In the genomic region with DNA sequence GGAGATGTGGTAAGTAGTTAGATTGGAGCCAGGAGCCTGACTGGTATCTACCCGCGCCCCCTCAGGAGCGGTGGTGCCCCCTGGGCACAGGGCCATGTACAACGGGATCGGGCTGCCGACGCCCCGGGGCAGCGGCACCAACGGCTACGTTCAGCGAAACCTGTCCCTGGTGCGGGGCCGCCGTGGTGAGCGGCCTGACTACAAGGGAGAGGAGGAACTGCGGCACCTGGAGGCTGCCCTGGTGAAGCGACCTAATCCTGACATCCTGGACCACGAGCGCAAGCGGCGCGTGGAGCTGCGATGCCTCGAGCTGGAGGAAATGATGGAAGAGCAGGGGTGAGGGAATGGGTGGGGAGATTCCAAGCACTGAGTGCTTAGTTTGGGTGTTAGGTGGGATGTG, we compare ENCODE assay signal across 8 mouse cellular contexts. TPM values are rescaled to one million over a fixed set of nuclear protein-coding genes. Genes with fewer than 3 reads are reported as not detected.
DNase-seq lines count a peak whose midpoint lies in the region; ATAC-seq and TF ChIP-seq lines count a peak whose summit lies in the region.

No protein-coding gene starts in this region.

- H3K36me3 ChIP-seq in limb, embryonic 13.5 days: peaks cover 51% of the 10 kb centered on the region
- peaks cover 38% of the 10 kb centered on the region for H3K36me3 ChIP-seq in small intestine, adult 2 months (ENCODE audit: control insufficient read depth, insufficient read depth, low read length)

- H3K27me3 ChIP-seq in limb, embryonic 13.5 days: no peaks in the 10 kb centered on the region
- H3K27me3 ChIP-seq in small intestine, adult 2 months (ENCODE audit: control insufficient read depth, insufficient read depth, low read length): no peaks in the 10 kb centered on the region

- intact Hi-C loops in heart, postnatal 14 days (cut with DNase I): loop anchor here (2.0 to 5.0 kb wide), 2 partner anchors 14 to 35 kb away; a partner anchor contains a TSS

- peaks cover 32% of the 10 kb centered on the region for H3K4me1 ChIP-seq in limb, embryonic 13.5 days
- H3K4me1 ChIP-seq in small intestine, adult 2 months (ENCODE audit: control insufficient read depth, insufficient read depth, insufficient read length, low read length): peaks cover 4% of the 10 kb centered on the region

- ATAC-seq in limb, embryonic 13.5 days (ENCODE audit: low FRiP score, low read depth): no peak

- WGBS in limb, embryonic 13.5 days: 79% methylated on average over 25 of the region's 25 CpGs
- WGBS in small intestine, adult 2 months: 23% methylated on average over 25 of the region's 25 CpGs

- peak; percentile 47; the same call in 1 of the 2 replicates for TF ChIP-seq CTCF in small intestine, adult 2 months (IDR thresholded peaks at IDR 0.05; ENCODE audit: extremely low read depth, insufficient read length, insufficient replicate concordance, low read depth, low read length)

- H3K9ac ChIP-seq in limb, embryonic 13.5 days: peak overlapping the region; percentile 46

- peak overlapping the region; percentile 20 for H3K4me3 ChIP-seq in limb, embryonic 13.5 days
- H3K4me3 ChIP-seq in small intestine, adult 2 months (ENCODE audit: low read depth, low read length): peak overlapping the region; percentile 51

- no peak for TF ChIP-seq POLR2A in small intestine, adult 2 months (IDR thresholded peaks at IDR 0.05; ENCODE audit: low read depth, low read length)

- DNase-seq in retina, postnatal 1 day: peak; percentile 34
- DNase-seq in retina, embryonic 14.5 days (ENCODE audit: low spot score): no peak
- peak; percentile 49 for DNase-seq in cerebellum, adult 8-10 months
- peak; percentile 49 to 62 for DNase-seq in heart, postnatal 14 days
- no peak for DNase-seq in adipocyte (ENCODE audit: low spot score)
- DNase-seq in urinary bladder, postnatal 10 days (ENCODE audit: low spot score): no peak

- no peaks in the 10 kb centered on the region for H3K9me3 ChIP-seq in limb, embryonic 13.5 days

- H3K4me2 ChIP-seq in limb, embryonic 13.5 days (replicated peaks): peak overlapping the region; percentile 95

- H3K27ac ChIP-seq in limb, embryonic 13.5 days: no peak overlapping the region
- no peak overlapping the region for H3K27ac ChIP-seq in small intestine, adult 2 months (ENCODE audit: insufficient read depth, low read depth, low read length)

RNA-seq across cellular contexts. Expression of a gene that starts 16.5 kb away (rescaled TPM):
- total RNA-seq in heart, postnatal 14 days (2021): 100 to 1,000 TPM; 192 to 227 TPM
- 606 and 615 TPM in 2 replicates for polyA plus RNA-seq in limb, embryonic 13.5 days (2015; fragmentation: Nextera tagmentation; extraction: Ambion mirVana)
- polyA plus RNA-seq in small intestine, adult 2 months (2012; rRNA removed): 197 and 439 TPM in 2 replicates

RNA-seq across cellular contexts. Expression of a gene that starts 21.0 kb away (rescaled TPM):
- 1 to 10 TPM; 1.6 TPM for total RNA-seq in heart, postnatal 14 days (2021)
- polyA plus RNA-seq in limb, embryonic 13.5 days (2015; fragmentation: Nextera tagmentation; extraction: Ambion mirVana): 68.0 and 70.5 TPM in 2 replicates
- polyA plus RNA-seq in small intestine, adult 2 months (2012; rRNA removed): 6.3 and 6.6 TPM in 2 replicates

RNA-seq across cellular contexts. Expression of a gene that starts 22.1 kb away (rescaled TPM):
- total RNA-seq in heart, postnatal 14 days (2021): 100 to 1,000 TPM; 339 to 355 TPM
- 1,219 and 1,256 TPM in 2 replicates for polyA plus RNA-seq in limb, embryonic 13.5 days (2015; fragmentation: Nextera tagmentation; extraction: Ambion mirVana)
- polyA plus RNA-seq in small intestine, adult 2 months (2012; rRNA removed): 352 and 591 TPM in 2 replicates

RNA-seq across cellular contexts. Expression of a gene that starts 29.0 kb away (rescaled TPM):
- total RNA-seq in heart, postnatal 14 days (2021): not detected
- polyA plus RNA-seq in limb, embryonic 13.5 days (2015; fragmentation: Nextera tagmentation; extraction: Ambion mirVana): not detected in 2 replicates
- polyA plus RNA-seq in small intestine, adult 2 months (2012; rRNA removed): 0.27 and 0.77 TPM in 2 replicates

RNA-seq across cellular contexts. Expression of a gene that starts 35.5 kb away (rescaled TPM):
- total RNA-seq in heart, postnatal 14 days (2021): 10 to 100 TPM; 30.2 to 30.8 TPM
- polyA plus RNA-seq in limb, embryonic 13.5 days (2015; fragmentation: Nextera tagmentation; extraction: Ambion mirVana): 103 and 107 TPM in 2 replicates
- 16.5 and 34.1 TPM in 2 replicates for polyA plus RNA-seq in small intestine, adult 2 months (2012; rRNA removed)

Comparison
In these comparisons a context has a peak if more than half of its experiments do, and no peak if none do; other contexts are left out.
1. DNase-seq: peak in retina, postnatal 1 day (single experiment), cerebellum, adult 8-10 months (single experiment) and heart, postnatal 14 days (2 of 2); none in retina, embryonic 14.5 days (single experiment), adipocyte (single experiment) and urinary bladder, postnatal 10 days (single experiment).